Mouse (Mus musculus): ENCODE measurements at regions not wholly inside any gene's neighbourhood (a gene's known extent, or its start where the extent isn't known, plus 50 kb on each side); places are given as distances from the start of the nearest gene placed in this dataset.
"Not testable (repeated sequence)": the region's sequence is repeated elsewhere in the genome, so short reads cannot be mapped to it uniquely, and the experiment has no call there.

- DNase-seq, result no peak
Observed at GRCm38 (mm10) chr3:15022773-15023172, 136.7 kb downstream of the Car2 start.

- peak; percentile 8 for DNase-seq
Observed at GRCm38 (mm10) chr3:15040866-15041528, 154.9 kb downstream of the Car2 start.

- DNase-seq, result no peak
Observed at GRCm38 (mm10) chr3:15053968-15054367, 167.9 kb downstream of the Car2 start.

- DNase-seq, result not testable (repeated sequence)
Observed at GRCm38 (mm10) chr3:15055516-15056256, 169.6 kb downstream of the Car2 start.

GRCm38 (mm10) chr3:15056788-15057585 lies 170.9 kb downstream of the Car2 start:
- not testable (repeated sequence) for DNase-seq

- DNase-seq, result no peak
Observed at GRCm38 (mm10) chr3:15065681-15066080, 179.6 kb downstream of the Car2 start.

- DNase-seq, result no peak
Observed at GRCm38 (mm10) chr3:15068256-15068655, 182.2 kb downstream of the Car2 start.

GRCm38 (mm10) chr3:15071030-15071883 lies 185.2 kb downstream of the Car2 start:
- no peak for DNase-seq

- DNase-seq, result no peak
Observed at GRCm38 (mm10) chr3:15073405-15073804, 187.3 kb downstream of the Car2 start.

GRCm38 (mm10) chr3:15073847-15074246 lies 187.8 kb downstream of the Car2 start:
- no peak for DNase-seq

GRCm38 (mm10) chr3:15074949-15075348 lies 188.9 kb downstream of the Car2 start:
- DNase-seq, result no peak

GRCm38 (mm10) chr3:15090124-15090523 lies 204.1 kb downstream of the Car2 start:
- no peak for DNase-seq

GRCm38 (mm10) chr3:15098206-15098817 lies 212.2 kb downstream of the Car2 start:
- peak; percentile 87 for DNase-seq

GRCm38 (mm10) chr3:15098981-15099380 lies 212.9 kb downstream of the Car2 start:
- no peak for DNase-seq

- no peak for DNase-seq
Observed at GRCm38 (mm10) chr3:15105627-15106026, 219.6 kb downstream of the Car2 start.

GRCm38 (mm10) chr3:15106281-15106680 lies 220.2 kb downstream of the Car2 start:
- DNase-seq, result no peak

GRCm38 (mm10) chr3:15107301-15107700 lies 221.2 kb downstream of the Car2 start:
- DNase-seq, result no peak

GRCm38 (mm10) chr3:15108239-15108934 lies 222.3 kb downstream of the Car2 start:
- no peak for DNase-seq

- no peak for DNase-seq
Observed at GRCm38 (mm10) chr3:15110037-15110748, 221.9 kb downstream of the Gm9733 start.

- no peak for DNase-seq
Observed at GRCm38 (mm10) chr3:15112177-15112838, 219.8 kb downstream of the Gm9733 start.
